Mouse (Mus musculus): ENCODE results near the gene Fam189b. TPM values are rescaled to one million over a fixed set of nuclear protein-coding genes. Genes with fewer than 3 reads are reported as not detected.
A peak's percentile ranks its signal among the peaks of the same experiment; 100 is the strongest.

Fam189b gene
- total RNA-seq, 2 experiments from 2014 or later = 51.4 to 56.2 TPM

- DNase-seq = no peak
- intact Hi-C loops (cut with DNase I) = no loop called here
These were observed 44.0 kb downstream of the Fam189b start, which contains the start of gene Mtx1 for GRCm38 (mm10) chr3:89226900-89227299. Gene Mtx1, minus strand, starts transcription at chr3:89227088.

- DNase-seq = peak; percentile 86
- intact Hi-C loops (cut with DNase I) = no loop called here
These were observed 44.6 kb downstream of the Fam189b start for GRCm38 (mm10) chr3:89227307-89228179.

GRCm38 (mm10) chr3:89228180-89228549, 45.2 kb downstream of the Fam189b start:
- intact Hi-C loops (cut with DNase I) = no loop called here
- peak; percentile 87 for DNase-seq

- intact Hi-C loops (cut with DNase I) = no loop called here
- DNase-seq = no peak
These were observed 45.9 kb downstream of the Fam189b start, which contains the start of gene Muc1 for GRCm38 (mm10) chr3:89228836-89229235. Gene Muc1, plus strand, starts transcription at chr3:89229057.

GRCm38 (mm10) chr3:89229276-89229675, 46.3 kb downstream of the Fam189b start:
- intact Hi-C loops (cut with DNase I) = no loop called here
- DNase-seq = no peak

GRCm38 (mm10) chr3:89230561-89230960, 47.6 kb downstream of the Fam189b start:
- DNase-seq = no peak
- intact Hi-C loops (cut with DNase I) = no loop called here

- no peak for DNase-seq
- intact Hi-C loops (cut with DNase I) = no loop called here
These were observed 48.4 kb downstream of the Fam189b start for GRCm38 (mm10) chr3:89231345-89231744.

GRCm38 (mm10) chr3:89231772-89232275, 48.9 kb downstream of the Fam189b start:
- no peak for DNase-seq
- intact Hi-C loops (cut with DNase I) = no loop called here

- intact Hi-C loops (cut with DNase I) = no loop called here
- no peak for DNase-seq
These were observed 49.7 kb downstream of the Fam189b start for GRCm38 (mm10) chr3:89232614-89233013.

- no peak for DNase-seq
- intact Hi-C loops (cut with DNase I) = no loop called here
These were observed 50.7 kb downstream of the Fam189b start for GRCm38 (mm10) chr3:89233562-89234110.

- no peak for DNase-seq
- intact Hi-C loops (cut with DNase I) = no loop called here
These were observed 53.6 kb downstream of the Fam189b start for GRCm38 (mm10) chr3:89236516-89236915.

- DNase-seq = no peak
- intact Hi-C loops (cut with DNase I) = no loop called here
These were observed 54.7 kb downstream of the Fam189b start for GRCm38 (mm10) chr3:89237682-89238081.

- intact Hi-C loops (cut with DNase I) = no loop called here
- DNase-seq = no peak
These were observed 55.6 kb downstream of the Fam189b start for GRCm38 (mm10) chr3:89238494-89238893.

Small RNAs within 50 kb of the gene (microRNA-seq; reads per million reads assigned to microRNA genes)
- 5,777 reads per million, percentile 91 among the genes with 10 or more reads in this experiment for gene Mir92b

Other genes with a start within 250 kb of the Fam189b start
- gene Ash1l, start 232.5 kb upstream of the Fam189b start, total RNA-seq (2021) = 10 to 100 TPM; 65.7 to 66.2 TPM
- 100 to 1,000 TPM in 1 of 2 experiments, 10 to 100 TPM in 1; 95.8 to 108 TPM for gene Dap3, start 232.0 kb upstream of the Fam189b start, total RNA-seq (2021)
- gene Rusc1, start 89.8 kb upstream of the Fam189b start, total RNA-seq (2021) = 100 to 1,000 TPM; 189 to 196 TPM
- not detected for gene Gm43738, start 82.0 kb upstream of the Fam189b start, total RNA-seq (2021)
- 100 to 1,000 TPM; 314 to 352 TPM for gene Fdps, start 81.2 kb upstream of the Fam189b start, total RNA-seq (2021)
- gene Pklr, start 47.0 kb upstream of the Fam189b start, total RNA-seq (2021) = under 1 TPM; 0.14 to 0.66 TPM
- gene Hcn3, start 22.9 kb upstream of the Fam189b start, total RNA-seq (2021) = 10 to 100 TPM; 68.6 to 73.1 TPM
- gene Clk2, start 18.3 kb upstream of the Fam189b start, total RNA-seq (2021) = 10 to 100 TPM; 53.8 to 56.6 TPM
- 10 to 100 TPM; 85.3 to 89.7 TPM for gene Scamp3, start 5.7 kb upstream of the Fam189b start, total RNA-seq (2021)
- 10 to 100 TPM; 61.3 to 62.2 TPM for gene Gba, start 19.8 kb downstream of the Fam189b start, total RNA-seq (2021)
- gene Thbs3, start 32.0 kb downstream of the Fam189b start, total RNA-seq (2021) = 100 to 1,000 TPM in 1 of 2 experiments, 10 to 100 TPM in 1; 99.0 to 109 TPM
- 100 to 1,000 TPM in 1 of 2 experiments, 10 to 100 TPM in 1; 99.1 to 106 TPM for gene Mtx1, start 43.9 kb downstream of the Fam189b start, total RNA-seq (2021)
- gene Muc1, start 45.9 kb downstream of the Fam189b start, total RNA-seq (2021) = 1 to 10 TPM; 1.0 to 2.0 TPM
- gene Krtcap2, start 62.8 kb downstream of the Fam189b start, total RNA-seq (2021) = 100 to 1,000 TPM in 1 of 2 experiments, 10 to 100 TPM in 1; 86.2 to 106 TPM
- 100 to 1,000 TPM; 128 to 133 TPM for gene Trim46, start 63.2 kb downstream of the Fam189b start, total RNA-seq (2021)
- 10 to 100 TPM; 54.0 to 59.7 TPM for gene Dpm3, start 76.2 kb downstream of the Fam189b start, total RNA-seq (2021)
- 10 to 100 TPM; 17.3 to 21.3 TPM for gene Slc50a1, start 87.4 kb downstream of the Fam189b start, total RNA-seq (2021)
- gene Efna1, start 98.0 kb downstream of the Fam189b start, total RNA-seq (2021) = 1 to 10 TPM; 5.0 to 6.4 TPM
- gene Efna3, start 139.8 kb downstream of the Fam189b start, total RNA-seq (2021) = 10 to 100 TPM; 64.7 to 66.2 TPM
- 1 to 10 TPM; 5.7 to 7.4 TPM for gene Efna4, start 154.9 kb downstream of the Fam189b start, total RNA-seq (2021)
- 10 to 100 TPM; 84.1 to 91.0 TPM for gene Adam15, start 166.9 kb downstream of the Fam189b start, total RNA-seq (2021)
- under 1 TPM; 0.74 to 0.92 TPM for gene Dcst2, start 178.8 kb downstream of the Fam189b start, total RNA-seq (2021)
- gene Dcst1, start 182.1 kb downstream of the Fam189b start, total RNA-seq (2021) = under 1 TPM; 0.22 to 0.97 TPM
- 1 to 10 TPM; 3.3 to 3.8 TPM for gene Zbtb7b, start 211.6 kb downstream of the Fam189b start, total RNA-seq (2021)
- 1 to 10 TPM in 1 of 2 experiments, under 1 TPM in 1; 0.54 to 4.5 TPM for gene Lenep, start 219.7 kb downstream of the Fam189b start, total RNA-seq (2021)
- 10 to 100 TPM; 27.6 to 28.3 TPM for gene Flad1, start 228.7 kb downstream of the Fam189b start, total RNA-seq (2021)
- 10 to 100 TPM; 19.6 to 22.3 TPM for gene Cks1b, start 235.2 kb downstream of the Fam189b start, total RNA-seq (2021)
- 10 to 100 TPM; 13.8 to 14.5 TPM for gene Shc1, start 235.3 kb downstream of the Fam189b start, total RNA-seq (2021)
- 10 to 100 TPM; 53.3 to 60.2 TPM for gene Pygo2, start 247.1 kb downstream of the Fam189b start, total RNA-seq (2021)